Mouse (Mus musculus) lung, embryonic 16.5 days (tissue): ENCODE measurements around the gene Acot6. TPM values are rescaled to one million over a fixed set of nuclear protein-coding genes. Genes with fewer than 3 reads are reported as not detected.
A peak's percentile ranks its signal among the peaks of the same experiment; 100 is the strongest.
"Not testable (repeated sequence)": the region's sequence is repeated elsewhere in the genome, so short reads cannot be mapped to it uniquely, and the experiment has no call there.

Experiments used
- ATAC-seq: fragments of 200-750 bp; cut with Nextera tagmentation; 2 replicates; pipeline ENCODE4 v1.8.0; 2017; ENCODE audit warnings: low read depth, mild to moderate bottlenecking, moderate library complexity
- H3K27ac ChIP-seq: fragments of 300-500 bp; sonication (generic); 2 replicates; pipeline ENCODE4 v1.5.1; 2014; ENCODE audit warnings: mild to moderate bottlenecking, control low read depth, low read length
- H3K27me3 ChIP-seq: fragments of 300-500 bp; sonication (generic); 2 replicates; pipeline ENCODE4 v1.6.1; 2014; ENCODE audit warnings: low read depth, low read length, mixed read lengths; ENCODE audit not compliant: control insufficient read depth, insufficient read depth
- H3K36me3 ChIP-seq: fragments of 300-500 bp; sonication (generic); 2 replicates; pipeline ENCODE4 v1.6.1; 2014; ENCODE audit warnings: low read length; ENCODE audit not compliant: control insufficient read depth, insufficient read depth
- H3K4me1 ChIP-seq: fragments of 300-500 bp; sonication (generic); replicated peaks from 2 replicates; pipeline ENCODE4 v1.6.1; 2014; ENCODE audit warnings: low read length, mixed read lengths; ENCODE audit not compliant: control insufficient read depth, insufficient read depth
- H3K4me2 ChIP-seq: fragments of 300-500 bp; sonication (generic); 2 replicates; pipeline ENCODE4 v1.6.1; 2014; ENCODE audit warnings: low read depth, low read length, control low read depth
- H3K4me3 ChIP-seq: fragments of 300-500 bp; sonication (generic); 2 replicates; pipeline ENCODE4 v1.5.1; 2014; ENCODE audit warnings: mild to moderate bottlenecking, low read length, control low read depth
- H3K9ac ChIP-seq: fragments of 300-500 bp; sonication (generic); 2 replicates; pipeline ENCODE4 v1.6.1; 2014; ENCODE audit warnings: low read length, control low read depth
- H3K9me3 ChIP-seq: fragments of 300-500 bp; sonication (generic); 2 replicates; pipeline ENCODE4 v1.6.1; 2016; ENCODE audit warnings: low read length; ENCODE audit not compliant: control insufficient read depth
- WGBS: fragments of 180-500 bp; shearing (Covaris S2); extraction: QIAGEN DNeasy Blood & Tissue Kit; methylation state at CpG from one replicate; pipeline ENCODE4 v1.1.7; 2014; 5-methylcytosine and 5-hydroxymethylcytosine counted together
- polyA plus RNA-seq: library from polyadenylated mRNA; unstranded; fragments of >200 nt; fragmentation: Nextera tagmentation; extraction: Ambion mirVana; gene quantifications from 2 replicates; pipeline ENCODE4 v1.2.1, GENCODE M21; 2015

Gene Acot6
- polyA plus RNA-seq, 1 experiment from 2014 or later: 1.8 TPM

DNA sequence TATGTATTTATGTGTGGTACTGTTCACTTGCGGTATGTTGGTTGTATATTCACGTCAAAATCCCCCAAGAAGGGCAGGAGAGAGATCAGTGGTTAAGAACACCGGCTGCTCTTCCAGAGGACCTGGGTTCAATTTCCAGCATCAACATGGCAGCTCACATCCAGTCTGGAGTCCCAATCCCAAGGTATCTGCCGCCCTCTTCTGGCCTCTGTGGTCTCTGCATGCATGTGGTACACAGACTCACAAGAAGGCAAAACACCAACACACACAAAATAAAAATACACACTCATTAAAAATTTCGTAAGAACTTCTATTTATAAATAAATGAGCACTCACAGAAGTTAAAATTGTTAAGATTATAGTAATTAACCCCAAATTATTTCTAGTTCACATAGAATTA, 37.2 kb upstream of the Acot6 start:
- 63% methylated on average over 5 of the region's 5 CpGs for WGBS

DNA sequence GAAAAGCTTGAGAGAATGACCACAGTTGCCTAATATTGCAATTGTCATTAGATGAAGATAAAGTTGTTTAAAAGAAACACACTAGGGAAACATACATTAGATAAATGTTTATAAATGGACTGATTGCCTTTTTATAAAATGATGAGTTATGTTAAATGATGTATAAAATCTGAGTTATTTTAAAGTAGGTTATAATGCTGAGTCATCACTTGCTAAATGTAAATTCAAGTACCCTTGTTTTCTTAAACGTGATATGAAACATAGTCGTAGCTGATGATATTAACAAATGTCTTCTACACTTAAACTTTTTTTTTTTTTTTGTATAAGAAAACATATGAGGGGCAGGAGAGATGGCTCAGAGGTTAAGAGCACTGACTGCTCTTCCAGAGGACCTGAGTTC, 36.6 kb upstream of the Acot6 start:
- H3K27ac ChIP-seq: no peak overlapping the region
- 0 out of 2 replicates have a peak, but pooled peaks cover 3% of the 10 kb centered on the region for H3K9me3 ChIP-seq
- no peaks in the 10 kb centered on the region for H3K4me1 ChIP-seq
- H3K4me2 ChIP-seq: no peak overlapping the region
- H3K9ac ChIP-seq: no peak overlapping the region
- no peak overlapping the region for H3K4me3 ChIP-seq
- ATAC-seq: no peak
- 56% methylated on average over 2 of the region's 2 CpGs for WGBS
- H3K36me3 ChIP-seq: no peaks in the 10 kb centered on the region
- peaks cover 8% of the 10 kb centered on the region for H3K27me3 ChIP-seq

More for the DNA sequence above, 37.2 kb upstream of the Acot6 start:
- H3K9ac ChIP-seq: no peak overlapping the region
- H3K36me3 ChIP-seq: no peaks in the 10 kb centered on the region
- peaks cover 4% of the 10 kb centered on the region for H3K27me3 ChIP-seq
- H3K27ac ChIP-seq: no peak overlapping the region
- 0 out of 2 replicates have a peak, but pooled peaks cover 3% of the 10 kb centered on the region for H3K9me3 ChIP-seq
- H3K4me2 ChIP-seq: no peak overlapping the region
- no peak for ATAC-seq
- H3K4me1 ChIP-seq: no peaks in the 10 kb centered on the region
- H3K4me3 ChIP-seq: no peak overlapping the region

DNA sequence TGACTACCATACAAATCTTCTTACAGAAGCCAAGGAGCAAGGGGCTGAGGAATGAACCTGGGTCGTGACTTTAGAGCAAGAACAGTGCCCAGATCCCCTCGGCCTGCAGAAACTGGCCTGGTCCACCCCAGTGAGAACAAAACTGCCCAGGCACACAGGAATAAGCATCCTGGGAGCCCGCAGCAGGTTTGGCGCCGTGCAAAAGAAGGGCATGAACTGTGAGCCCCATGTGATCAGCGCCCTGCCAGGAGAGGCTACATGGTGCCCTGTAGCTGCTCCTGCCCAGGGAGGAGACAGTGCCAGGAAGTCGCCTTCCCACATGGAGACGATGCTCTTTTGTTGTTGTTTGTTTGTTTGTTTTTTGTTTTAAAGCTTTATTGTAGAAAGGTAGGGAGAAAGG, 35.8 kb upstream of the Acot6 start:
- H3K36me3 ChIP-seq: no peaks in the 10 kb centered on the region
- 0 out of 2 replicates have a peak, but pooled peaks cover 3% of the 10 kb centered on the region for H3K9me3 ChIP-seq
- H3K4me3 ChIP-seq: no peak overlapping the region
- H3K4me1 ChIP-seq: no peaks in the 10 kb centered on the region
- no peak for ATAC-seq
- H3K27ac ChIP-seq: no peak overlapping the region
- no peak overlapping the region for H3K4me2 ChIP-seq
- no peak overlapping the region for H3K9ac ChIP-seq
- peaks cover 14% of the 10 kb centered on the region for H3K27me3 ChIP-seq
- WGBS: 71% methylated on average over 8 of the region's 8 CpGs

DNA sequence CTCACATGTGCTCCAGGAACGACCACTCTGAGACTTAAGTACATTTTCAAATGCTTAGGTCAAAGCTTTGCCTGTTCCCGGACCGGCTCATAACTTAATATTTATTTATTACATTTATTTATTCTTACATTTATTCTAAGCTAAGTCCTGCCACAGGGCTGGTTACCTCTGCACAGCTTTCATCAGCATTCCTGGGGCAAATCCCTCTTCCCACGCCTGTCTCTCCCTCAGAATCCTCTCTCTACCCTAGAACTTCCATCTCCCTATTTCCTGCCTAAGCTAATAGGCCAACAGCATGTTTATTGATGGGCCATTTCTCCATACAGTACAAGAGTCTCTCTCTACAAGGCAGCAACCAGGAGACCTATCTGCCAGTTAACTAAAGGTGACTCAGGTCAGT, 32.7 kb upstream of the Acot6 start:
- no peak for ATAC-seq
- H3K9ac ChIP-seq: no peak overlapping the region
- H3K36me3 ChIP-seq: no peaks in the 10 kb centered on the region
- H3K27me3 ChIP-seq: peaks cover 16% of the 10 kb centered on the region
- H3K27ac ChIP-seq: no peak overlapping the region
- H3K9me3 ChIP-seq: 0 out of 2 replicates have a peak, but pooled peaks cover 3% of the 10 kb centered on the region
- H3K4me2 ChIP-seq: no peak overlapping the region
- no peaks in the 10 kb centered on the region for H3K4me1 ChIP-seq
- 65% methylated on average over 4 of the region's 4 CpGs for WGBS
- no peak overlapping the region for H3K4me3 ChIP-seq

DNA sequence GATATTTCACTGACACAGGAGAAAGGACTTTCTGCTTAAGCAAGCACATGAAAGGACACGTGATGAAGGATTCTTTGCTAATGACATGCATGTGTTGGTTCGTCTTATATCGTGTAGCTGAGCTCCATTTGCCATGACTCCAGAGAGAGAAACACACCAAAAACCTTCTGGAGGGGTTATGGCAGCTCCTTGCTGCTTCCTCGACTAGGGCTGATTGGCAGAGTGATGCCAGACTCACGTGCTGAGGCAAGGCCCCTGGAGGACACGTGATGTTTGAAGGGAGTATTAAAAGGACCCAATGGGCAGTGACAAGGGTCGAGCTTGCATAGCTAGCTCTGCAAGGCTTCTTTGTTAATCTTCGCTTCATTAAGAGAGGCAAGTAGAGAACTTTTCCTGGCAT, 32.2 kb upstream of the Acot6 start:
- H3K27ac ChIP-seq: no peak overlapping the region
- H3K4me3 ChIP-seq: no peak overlapping the region
- ATAC-seq: no peak
- H3K36me3 ChIP-seq: no peaks in the 10 kb centered on the region
- no peaks in the 10 kb centered on the region for H3K9me3 ChIP-seq
- no peaks in the 10 kb centered on the region for H3K4me1 ChIP-seq
- WGBS: 65% methylated on average over 8 of the region's 8 CpGs
- peaks cover 16% of the 10 kb centered on the region for H3K27me3 ChIP-seq
- H3K4me2 ChIP-seq: no peak overlapping the region
- H3K9ac ChIP-seq: no peak overlapping the region

DNA sequence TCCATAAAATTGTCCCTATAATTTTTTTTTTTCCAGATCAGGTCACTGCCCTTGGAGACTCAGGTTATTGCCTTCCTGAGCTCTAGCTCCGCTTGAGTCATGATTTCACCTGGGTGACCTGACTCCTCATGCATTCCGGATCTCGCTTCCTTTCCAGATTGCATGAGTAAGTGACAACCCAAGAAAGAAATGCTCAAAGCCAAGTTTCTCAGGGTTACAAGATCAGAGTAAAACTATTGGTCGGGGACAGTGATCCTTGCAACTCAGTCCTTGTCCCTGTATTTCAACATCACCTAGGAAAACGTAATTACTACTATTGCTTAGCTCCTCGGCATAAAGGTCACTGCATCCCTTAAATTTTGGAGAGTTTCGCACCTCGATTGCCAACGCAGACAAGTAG, 31.5 kb upstream of the Acot6 start, which contains the start of gene Acot5:
TSS of gene Acot5 (plus strand) at position 340 of the 400 bp plus-strand sequence.
- Histone ChIP-seq H3K4me3 (peak within 1 kb of the TSS; percentile 44), H3K27me3 (peaks cover 16% of the 10 kb centered on the region), H3K4me2 (peak within 1 kb of the TSS; percentile 59), H3K9me3 (no peaks in the 10 kb centered on the region), H3K4me1 (no peaks in the 10 kb centered on the region), H3K36me3 (no peaks in the 10 kb centered on the region), H3K9ac (no peak within 1 kb of the TSS), H3K27ac (no peak within 1 kb of the TSS)
- 44% methylated on average over 9 of the region's 9 CpGs for WGBS
- ATAC-seq: no peak

DNA sequence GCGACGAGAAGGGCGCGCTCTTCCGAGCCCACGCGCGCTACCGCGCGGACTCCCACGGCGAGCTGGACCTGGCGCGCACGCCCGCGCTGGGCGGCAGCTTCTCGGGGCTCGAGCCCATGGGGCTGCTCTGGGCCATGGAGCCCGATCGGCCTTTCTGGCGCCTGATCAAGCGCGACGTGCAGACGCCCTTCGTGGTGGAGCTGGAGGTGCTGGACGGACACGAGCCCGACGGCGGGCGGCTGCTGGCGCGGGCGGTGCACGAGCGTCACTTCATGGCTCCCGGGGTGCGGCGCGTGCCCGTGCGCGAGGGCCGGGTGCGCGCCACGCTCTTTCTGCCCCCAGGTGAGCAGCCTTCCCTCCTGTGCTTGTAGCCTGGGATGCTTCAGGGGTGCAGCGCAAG, 30.9 kb upstream of the Acot6 start:
- H3K27ac ChIP-seq, H3K4me1 ChIP-seq, H3K36me3 ChIP-seq, H3K9ac ChIP-seq, H3K9me3 ChIP-seq: not testable (repeated sequence)
- peak overlapping the region; percentile 44 for H3K4me3 ChIP-seq
- peaks cover 16% of the 10 kb centered on the region for H3K27me3 ChIP-seq
- 2% methylated on average over 37 of the region's 52 CpGs for WGBS
- peak; percentile 20; the same call in 1 of the 2 replicates for ATAC-seq
- H3K4me2 ChIP-seq: peak overlapping the region; percentile 59

DNA sequence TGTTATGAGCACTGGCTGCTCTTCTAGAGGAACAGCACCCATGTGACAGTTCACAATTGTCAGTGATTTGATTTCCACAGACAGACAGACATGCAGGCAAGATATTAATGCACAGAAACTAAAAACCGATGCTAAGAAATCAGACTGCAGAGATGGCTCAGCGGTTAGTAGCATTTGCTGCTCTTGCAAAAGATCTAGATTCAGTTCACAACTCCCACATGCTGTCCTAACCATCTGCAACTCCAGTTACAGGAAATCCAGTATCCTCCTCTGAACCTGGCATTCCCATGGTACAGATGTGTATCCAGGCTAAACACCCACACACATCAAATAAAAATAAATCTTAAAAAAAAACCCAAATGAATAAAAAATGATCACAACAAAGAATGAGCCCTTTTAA, 28.8 kb upstream of the Acot6 start:
- H3K4me1 ChIP-seq: no peaks in the 10 kb centered on the region
- ATAC-seq: no peak
- H3K4me2 ChIP-seq: no peak overlapping the region
- H3K27me3 ChIP-seq: peaks cover 16% of the 10 kb centered on the region
- 87% methylated on average over 2 of the region's 2 CpGs for WGBS
- H3K27ac ChIP-seq: no peak overlapping the region
- no peak overlapping the region for H3K4me3 ChIP-seq
- no peaks in the 10 kb centered on the region for H3K36me3 ChIP-seq
- H3K9me3 ChIP-seq: no peaks in the 10 kb centered on the region
- H3K9ac ChIP-seq: no peak overlapping the region

DNA sequence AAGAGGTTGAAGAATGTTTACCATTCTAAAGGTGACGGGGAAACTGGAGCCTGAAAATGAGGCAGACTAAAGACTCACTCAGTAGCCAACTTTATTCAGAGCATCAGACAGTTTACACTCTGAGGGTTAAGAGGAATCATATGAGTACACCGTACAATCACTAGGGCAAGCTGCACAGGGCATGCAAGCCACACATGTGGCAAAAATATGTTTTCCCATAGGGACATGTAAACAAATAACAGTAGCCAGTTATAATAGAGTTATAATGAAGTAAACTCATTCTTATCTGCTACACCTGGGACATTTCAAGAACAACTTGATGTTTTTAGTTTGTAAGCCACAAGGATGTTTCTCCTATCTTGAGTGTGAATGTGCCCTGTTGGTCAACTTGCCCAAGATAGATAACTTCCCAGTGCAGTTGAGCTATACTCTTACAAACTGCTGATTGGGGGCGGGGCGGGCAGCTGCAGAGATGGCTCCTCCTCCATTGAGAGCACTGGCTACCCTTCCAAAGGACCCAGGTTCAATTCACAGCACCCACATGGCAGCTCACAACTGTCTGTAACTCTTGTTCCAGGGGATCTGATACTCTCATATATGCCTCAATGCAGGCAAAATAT, 23.0 kb upstream of the Acot6 start:
- Histone ChIP-seq H3K27me3 (no peaks in the 10 kb centered on the region), H3K36me3 (no peaks in the 10 kb centered on the region), H3K4me3 (no peak overlapping the region), H3K9ac (no peak overlapping the region), H3K27ac (no peak overlapping the region), H3K9me3 (no peaks in the 10 kb centered on the region), H3K4me1 (no peaks in the 10 kb centered on the region), H3K4me2 (no peak overlapping the region)
- 74% methylated on average over 4 of the region's 4 CpGs for WGBS
- no peak for ATAC-seq
